Mouse (Mus musculus) embryonic facial prominence, embryonic 13.5 days (tissue): ENCODE data around the gene Ppef2. TPM values are rescaled to one million over a fixed set of nuclear protein-coding genes. Genes with fewer than 3 reads are reported as not detected.
"Not testable (repeated sequence)": the region's sequence is repeated elsewhere in the genome, so short reads cannot be mapped to it uniquely, and the experiment has no call there.

Experiments used
- ATAC-seq: fragments of 200-750 bp; cut with Nextera tagmentation; 2 replicates; pipeline ENCODE4 v1.8.0; 2017; ENCODE audit warnings: low read depth; ENCODE audit not compliant: insufficient number of reproducible peaks, insufficient read depth, low FRiP score, low TSS enrichment
- H3K27ac ChIP-seq: fragments of 300-500 bp; sonication (generic); 2 replicates; pipeline ENCODE4 v1.5.1; 2015; ENCODE audit warnings: moderate library complexity, mild to moderate bottlenecking, inconsistent platforms
- H3K27me3 ChIP-seq: fragments of 300-500 bp; sonication (generic); 2 replicates; pipeline ENCODE4 v1.6.1; 2015; ENCODE audit warnings: mild to moderate bottlenecking, inconsistent platforms
- H3K36me3 ChIP-seq: fragments of 300-500 bp; sonication (generic); 2 replicates; pipeline ENCODE4 v1.6.1; 2015; ENCODE audit warnings: mild to moderate bottlenecking, inconsistent platforms
- H3K4me1 ChIP-seq: fragments of 300-500 bp; sonication (generic); 2 replicates; pipeline ENCODE4 v1.6.1; 2015; ENCODE audit warnings: inconsistent platforms
- H3K4me2 ChIP-seq: fragments of 300-500 bp; sonication (generic); 2 replicates; pipeline ENCODE4 v1.6.1; 2015; ENCODE audit warnings: moderate library complexity, mild to moderate bottlenecking, inconsistent platforms
- H3K4me3 ChIP-seq: fragments of 300-500 bp; sonication (generic); 2 replicates; pipeline ENCODE4 v1.5.1; 2015; ENCODE audit warnings: mild to moderate bottlenecking, inconsistent platforms
- H3K9ac ChIP-seq: fragments of 300-500 bp; sonication (generic); 2 replicates; pipeline ENCODE4 v1.6.1; 2015; ENCODE audit warnings: mild to moderate bottlenecking, inconsistent platforms
- H3K9me3 ChIP-seq: fragments of 300-500 bp; sonication (generic); 2 replicates; pipeline ENCODE4 v1.6.1; 2016; ENCODE audit warnings: inconsistent platforms
- WGBS: fragments of 180-500 bp; shearing (Covaris S2); methylation state at CpG from one replicate; pipeline ENCODE4 v1.1.7; 2015; ENCODE audit warnings: mixed read lengths; 5-methylcytosine and 5-hydroxymethylcytosine counted together
- polyA plus RNA-seq: library from polyadenylated mRNA; unstranded; fragments of >200 nt; fragmentation: Nextera tagmentation; extraction: Ambion mirVana; gene quantifications from 2 replicates; pipeline ENCODE4 v1.2.1, GENCODE M21; 2015

Gene Ppef2
- polyA plus RNA-seq, 1 experiment from 2014 or later: 0.39 TPM

GRCm38 (mm10) chr5:92206121-92206520, 50.0 kb downstream of the Ppef2 start:
- H3K36me3 ChIP-seq: peaks cover 41% of the 10 kb centered on the region
- H3K27ac ChIP-seq: no peak overlapping the region
- WGBS: 79% methylated on average over 6 of the region's 6 CpGs
- no peaks in the 10 kb centered on the region for H3K9me3 ChIP-seq
- no peaks in the 10 kb centered on the region for H3K27me3 ChIP-seq
- H3K4me2 ChIP-seq: no peak overlapping the region
- ATAC-seq: no peak
- H3K4me1 ChIP-seq: no peaks in the 10 kb centered on the region
- H3K9ac ChIP-seq: no peak overlapping the region
- H3K4me3 ChIP-seq: no peak overlapping the region

GRCm38 (mm10) chr5:92205706-92206105, 50.4 kb downstream of the Ppef2 start:
- H3K9ac ChIP-seq: no peak overlapping the region
- no peaks in the 10 kb centered on the region for H3K27me3 ChIP-seq
- no peak overlapping the region for H3K27ac ChIP-seq
- no peaks in the 10 kb centered on the region for H3K4me1 ChIP-seq
- H3K4me3 ChIP-seq: no peak overlapping the region
- H3K9me3 ChIP-seq: no peaks in the 10 kb centered on the region
- 87% methylated on average over 5 of the region's 5 CpGs for WGBS
- no peak overlapping the region for H3K4me2 ChIP-seq
- peaks cover 45% of the 10 kb centered on the region for H3K36me3 ChIP-seq
- no peak for ATAC-seq

- H3K9me3 ChIP-seq: no peaks in the 10 kb centered on the region
- WGBS: 94% methylated on average over 7 of the region's 7 CpGs
- H3K4me2 ChIP-seq: no peak overlapping the region
- H3K36me3 ChIP-seq: peaks cover 49% of the 10 kb centered on the region
- H3K4me3 ChIP-seq: no peak overlapping the region
- no peaks in the 10 kb centered on the region for H3K27me3 ChIP-seq
- H3K9ac ChIP-seq: no peak overlapping the region
- no peak for ATAC-seq
- H3K27ac ChIP-seq: no peak overlapping the region
- H3K4me1 ChIP-seq: no peaks in the 10 kb centered on the region
These were observed 50.9 kb downstream of the Ppef2 start for GRCm38 (mm10) chr5:92205184-92205583.

- Histone ChIP-seq H3K27ac (no peak overlapping the region), H3K27me3 (no peaks in the 10 kb centered on the region), H3K4me2 (no peak overlapping the region), H3K9ac (no peak overlapping the region), H3K4me1 (no peaks in the 10 kb centered on the region), H3K36me3 (peaks cover 55% of the 10 kb centered on the region), H3K4me3 (no peak overlapping the region), H3K9me3 (no peaks in the 10 kb centered on the region)
- WGBS: 88% methylated on average over 6 of the region's 6 CpGs
- ATAC-seq: no peak
These were observed 51.7 kb downstream of the Ppef2 start for GRCm38 (mm10) chr5:92204162-92205036.

GRCm38 (mm10) chr5:92198266-92198665, 57.8 kb downstream of the Ppef2 start:
- WGBS: 87% methylated on average over 8 of the region's 8 CpGs
- peaks cover 91% of the 10 kb centered on the region for H3K36me3 ChIP-seq
- no peak for ATAC-seq
- no peaks in the 10 kb centered on the region for H3K4me1 ChIP-seq
- H3K4me2 ChIP-seq: no peak overlapping the region
- H3K9me3 ChIP-seq: no peaks in the 10 kb centered on the region
- no peaks in the 10 kb centered on the region for H3K27me3 ChIP-seq
- no peak overlapping the region for H3K9ac ChIP-seq
- H3K4me3 ChIP-seq: no peak overlapping the region
- H3K27ac ChIP-seq: no peak overlapping the region

- Histone ChIP-seq H3K4me1 (no peaks in the 10 kb centered on the region), H3K4me2 (no peak overlapping the region), H3K36me3 (peaks cover 93% of the 10 kb centered on the region), H3K4me3 (no peak overlapping the region), H3K27me3 (no peaks in the 10 kb centered on the region), H3K27ac (no peak overlapping the region), H3K9ac (no peak overlapping the region), H3K9me3 (no peaks in the 10 kb centered on the region)
- ATAC-seq: no peak
- WGBS: 78% methylated on average over 15 of the region's 15 CpGs
These were observed 58.9 kb downstream of the Ppef2 start for GRCm38 (mm10) chr5:92196895-92197811.

- H3K4me3 ChIP-seq, H3K27ac ChIP-seq, H3K27me3 ChIP-seq, H3K9me3 ChIP-seq, H3K4me1 ChIP-seq, H3K9ac ChIP-seq, H3K4me2 ChIP-seq, ATAC-seq: not testable (repeated sequence)
- WGBS: 44% methylated on average over 2 of the region's 2 CpGs
- H3K36me3 ChIP-seq: peaks cover 87% of the 10 kb centered on the region
These were observed 60.4 kb downstream of the Ppef2 start for GRCm38 (mm10) chr5:92195716-92196115.

- H3K4me1 ChIP-seq: no peaks in the 10 kb centered on the region
- ATAC-seq: no peak
- WGBS: 95% methylated on average over 7 of the region's 7 CpGs
- H3K4me2 ChIP-seq: no peak overlapping the region
- H3K9ac ChIP-seq: no peak overlapping the region
- no peaks in the 10 kb centered on the region for H3K9me3 ChIP-seq
- H3K27ac ChIP-seq: no peak overlapping the region
- no peak overlapping the region for H3K4me3 ChIP-seq
- H3K27me3 ChIP-seq: no peaks in the 10 kb centered on the region
- peaks cover 77% of the 10 kb centered on the region for H3K36me3 ChIP-seq
These were observed 67.1 kb downstream of the Ppef2 start for GRCm38 (mm10) chr5:92188881-92189483.

- Histone ChIP-seq H3K9ac (no peak overlapping the region), H3K27ac (no peak overlapping the region), H3K4me2 (no peak overlapping the region), H3K9me3 (no peaks in the 10 kb centered on the region), H3K36me3 (peaks cover 73% of the 10 kb centered on the region), H3K4me3 (no peak overlapping the region), H3K27me3 (no peaks in the 10 kb centered on the region), H3K4me1 (no peaks in the 10 kb centered on the region)
- no peak for ATAC-seq
- 90% methylated on average over 8 of the region's 8 CpGs for WGBS
These were observed 72.8 kb downstream of the Ppef2 start for GRCm38 (mm10) chr5:92183071-92183830.
